Mouse (Mus musculus): ENCODE results near the gene Cops7b. TPM values are rescaled to one million over a fixed set of nuclear protein-coding genes. Genes with fewer than 3 reads are reported as not detected.
A peak's percentile ranks its signal among the peaks of the same experiment; 100 is the strongest.

Gene Cops7b
- total RNA-seq, 2 experiments from 2014 or later, result 22.8 to 24.4 TPM

DNA sequence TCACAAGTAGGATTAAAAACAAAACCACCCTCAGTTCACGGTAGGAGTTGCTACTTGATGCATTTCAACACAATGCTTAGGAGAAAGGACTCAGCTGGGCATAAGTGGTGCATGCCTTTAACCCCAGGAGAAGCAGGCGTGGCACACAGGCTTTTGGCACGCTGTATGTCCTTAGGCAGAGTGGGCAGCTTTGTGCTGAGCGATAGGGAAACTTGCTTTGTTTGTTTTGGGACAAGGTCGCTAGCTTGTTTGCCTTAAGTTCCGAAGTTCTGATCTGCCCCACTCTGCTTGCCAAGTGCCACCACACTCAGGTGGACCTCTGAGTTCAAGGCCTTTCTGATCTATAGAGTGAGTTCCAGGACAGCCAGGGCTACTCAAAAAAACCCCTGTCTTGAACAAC, 12.6 kb downstream of the Cops7b start:
- DNase-seq (ENCODE audit: low spot score in 2 of 2), result no peak

DNA sequence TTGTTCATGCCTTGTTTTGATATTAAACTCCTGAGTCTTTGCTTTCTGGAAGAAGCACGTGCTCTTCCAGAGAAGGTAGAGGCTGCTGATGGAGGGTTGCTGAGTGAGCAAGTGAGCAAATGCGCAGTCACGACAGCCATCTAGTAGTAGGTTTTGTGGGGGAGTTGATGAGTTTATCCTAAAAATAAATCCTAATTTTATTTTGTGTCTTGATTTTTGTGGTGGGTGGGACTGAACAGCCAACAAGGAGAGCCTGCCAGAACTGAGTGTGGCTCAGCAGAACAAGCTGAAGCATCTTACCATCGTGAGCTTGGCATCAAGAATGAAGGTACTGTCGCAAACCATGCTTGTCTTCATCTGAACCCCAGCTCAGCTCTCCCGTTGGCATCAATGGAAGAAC, 13.8 kb downstream of the Cops7b start:
- peak in 1 of 2 experiments; percentile 36 for DNase-seq (ENCODE audit: low spot score in 2 of 2)

DNA sequence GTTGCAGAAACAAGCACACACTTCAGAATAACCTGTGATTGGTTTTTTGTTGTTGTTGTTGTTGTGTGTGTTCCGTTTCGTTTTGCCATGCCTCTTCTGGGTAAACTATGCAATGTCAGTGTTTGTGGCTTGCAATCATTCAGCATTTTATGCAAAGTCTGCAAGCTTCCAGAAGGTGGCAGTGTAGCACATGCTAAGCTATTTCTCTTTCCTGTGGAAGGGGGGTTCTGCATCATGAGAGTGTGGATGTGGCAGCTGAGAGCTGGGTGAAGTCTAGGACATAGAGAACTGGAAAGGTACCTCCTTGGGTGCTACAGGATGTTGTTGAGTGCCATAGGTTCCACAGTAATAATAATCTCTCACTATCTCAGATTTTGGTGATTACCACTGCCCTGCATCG, 15.8 kb downstream of the Cops7b start:
- peak in 1 of 2 experiments; percentile 39 for DNase-seq (ENCODE audit: low spot score in 2 of 2)

DNA sequence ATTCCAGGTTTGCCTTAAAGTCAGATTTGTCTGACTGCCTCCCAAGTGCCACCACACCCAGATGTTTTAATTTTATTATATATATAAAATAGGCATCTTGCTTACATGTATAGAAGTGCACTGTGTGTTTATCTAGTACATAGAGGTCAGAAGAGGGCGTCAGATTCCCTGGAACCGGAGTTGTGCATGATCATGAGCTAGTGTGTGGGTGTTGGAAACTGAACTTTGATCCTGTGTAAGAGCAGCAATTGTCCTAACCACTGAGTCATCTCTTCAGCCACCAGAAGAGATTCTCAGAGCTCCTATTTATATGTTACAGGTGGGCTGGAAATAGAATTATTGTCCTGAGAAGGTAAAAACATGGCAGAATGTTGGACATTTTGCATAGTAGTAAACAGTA, 17.4 kb downstream of the Cops7b start:
- DNase-seq (ENCODE audit: low spot score in 2 of 2), result no peak

DNA sequence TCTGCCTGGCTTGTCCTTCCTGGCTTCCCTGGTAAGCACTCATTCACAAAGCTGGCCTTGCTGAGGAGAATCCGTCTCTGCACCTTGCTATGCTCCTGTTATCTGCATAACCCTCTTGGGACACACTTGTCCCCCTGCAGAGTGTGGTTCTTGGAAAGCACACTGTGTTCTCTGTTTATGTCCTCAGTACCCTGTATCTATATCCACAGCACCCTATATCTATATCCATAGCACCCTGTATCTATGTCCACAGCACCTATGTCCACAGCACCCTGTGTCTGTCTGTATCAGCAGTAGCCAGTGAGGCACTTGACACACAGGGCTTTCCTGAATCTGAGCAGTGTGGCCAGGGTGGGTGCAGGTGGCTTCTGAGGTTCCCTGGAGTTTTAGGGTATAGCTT, 28.2 kb downstream of the Cops7b start:
- DNase-seq (ENCODE audit: low spot score in 2 of 2), result no peak

DNA sequence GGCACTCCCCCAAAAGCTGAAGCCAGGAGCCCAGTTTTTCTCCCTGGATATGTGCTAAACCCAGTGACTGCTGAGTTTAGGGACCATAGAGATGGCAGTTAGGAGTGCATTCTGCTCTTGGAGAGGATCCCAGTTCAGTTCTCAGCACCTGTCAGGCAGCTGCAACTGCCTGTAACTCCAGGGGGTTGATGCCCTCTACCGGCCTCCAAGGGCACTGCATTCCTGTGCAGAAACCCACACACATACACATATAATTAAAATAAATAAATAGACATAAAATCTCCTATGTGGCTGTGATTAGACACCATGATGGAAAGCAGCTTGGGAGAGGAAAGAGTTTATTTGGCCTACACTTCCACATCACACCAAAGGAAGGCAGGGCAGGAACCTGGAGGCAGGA, 29.4 kb downstream of the Cops7b start:
- DNase-seq (ENCODE audit: low spot score in 2 of 2), result no peak

DNA sequence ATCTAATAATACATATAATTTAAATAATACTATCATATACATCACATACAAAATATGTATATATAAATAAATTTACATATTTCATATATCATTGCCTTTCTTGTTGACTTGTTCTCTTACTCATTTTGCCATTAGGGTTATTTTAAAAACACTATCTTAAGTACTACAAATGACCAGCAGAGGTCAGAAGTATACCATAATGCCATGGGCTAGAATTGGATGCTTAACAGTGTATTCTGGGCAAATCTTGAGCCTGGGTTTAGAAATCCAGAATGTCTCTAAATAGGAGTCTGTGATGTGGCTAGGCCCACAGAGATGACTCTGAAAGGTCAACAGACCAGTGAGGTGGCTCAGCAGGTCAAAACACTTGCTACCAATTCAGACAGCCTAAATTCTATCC, 31.6 kb downstream of the Cops7b start:
- peak in 1 of 2 experiments; percentile 33 for DNase-seq (ENCODE audit: low spot score in 2 of 2)

DNA sequence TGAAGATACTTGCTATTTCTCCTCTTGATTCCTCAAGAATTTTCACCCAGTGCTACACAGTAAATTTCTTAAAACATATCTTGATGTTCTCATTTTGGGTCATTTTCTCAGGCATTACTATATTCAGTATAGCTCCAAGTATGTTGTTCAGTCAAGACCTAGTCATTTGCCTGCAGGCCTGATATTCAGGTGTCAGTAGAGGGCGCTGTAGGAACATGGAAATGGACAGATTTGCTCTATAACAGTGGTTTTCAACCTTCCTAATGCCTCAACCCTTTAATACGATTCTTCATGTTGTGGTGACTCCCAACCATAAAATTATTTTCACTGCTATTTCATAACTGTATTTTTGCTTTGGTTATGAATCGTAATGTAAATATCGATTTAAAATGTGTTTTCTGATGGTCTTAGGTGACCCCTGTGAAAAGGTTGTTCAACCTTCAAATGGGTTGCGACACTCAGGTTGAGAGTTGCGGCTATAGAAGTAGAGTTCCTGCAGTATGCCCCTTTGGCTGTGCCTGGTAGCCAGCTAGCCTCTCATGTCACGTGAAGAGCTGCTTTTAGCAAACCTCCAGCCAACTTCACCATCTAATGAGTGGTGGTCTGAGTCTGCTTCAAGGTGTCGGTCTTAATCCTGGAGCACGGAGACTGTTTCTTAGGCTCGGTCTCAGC, 35.9 kb downstream of the Cops7b start:
- DNase-seq (ENCODE audit: low spot score in 2 of 2), result peak; percentile 67 to 89

DNA sequence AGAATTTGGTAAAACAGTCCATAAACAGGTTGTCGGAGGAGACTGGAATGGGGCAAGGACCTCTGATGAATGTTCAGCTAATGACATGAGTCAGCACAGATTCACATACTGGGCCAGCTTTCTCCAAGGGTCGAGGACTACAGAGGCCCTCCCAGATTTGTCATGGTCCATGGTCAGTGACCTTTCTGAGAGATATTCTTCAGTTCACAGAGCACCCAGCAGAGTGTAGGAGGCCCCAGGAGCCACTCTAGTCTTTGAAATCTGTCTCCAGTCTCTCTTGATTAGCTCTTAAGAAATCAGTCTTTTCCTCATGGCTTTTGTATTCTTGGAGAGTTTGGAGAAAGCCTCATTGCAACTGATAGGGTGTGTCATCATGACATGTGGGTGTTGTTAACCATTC, 39.6 kb downstream of the Cops7b start:
- no peak for DNase-seq (ENCODE audit: low spot score in 2 of 2)

DNA sequence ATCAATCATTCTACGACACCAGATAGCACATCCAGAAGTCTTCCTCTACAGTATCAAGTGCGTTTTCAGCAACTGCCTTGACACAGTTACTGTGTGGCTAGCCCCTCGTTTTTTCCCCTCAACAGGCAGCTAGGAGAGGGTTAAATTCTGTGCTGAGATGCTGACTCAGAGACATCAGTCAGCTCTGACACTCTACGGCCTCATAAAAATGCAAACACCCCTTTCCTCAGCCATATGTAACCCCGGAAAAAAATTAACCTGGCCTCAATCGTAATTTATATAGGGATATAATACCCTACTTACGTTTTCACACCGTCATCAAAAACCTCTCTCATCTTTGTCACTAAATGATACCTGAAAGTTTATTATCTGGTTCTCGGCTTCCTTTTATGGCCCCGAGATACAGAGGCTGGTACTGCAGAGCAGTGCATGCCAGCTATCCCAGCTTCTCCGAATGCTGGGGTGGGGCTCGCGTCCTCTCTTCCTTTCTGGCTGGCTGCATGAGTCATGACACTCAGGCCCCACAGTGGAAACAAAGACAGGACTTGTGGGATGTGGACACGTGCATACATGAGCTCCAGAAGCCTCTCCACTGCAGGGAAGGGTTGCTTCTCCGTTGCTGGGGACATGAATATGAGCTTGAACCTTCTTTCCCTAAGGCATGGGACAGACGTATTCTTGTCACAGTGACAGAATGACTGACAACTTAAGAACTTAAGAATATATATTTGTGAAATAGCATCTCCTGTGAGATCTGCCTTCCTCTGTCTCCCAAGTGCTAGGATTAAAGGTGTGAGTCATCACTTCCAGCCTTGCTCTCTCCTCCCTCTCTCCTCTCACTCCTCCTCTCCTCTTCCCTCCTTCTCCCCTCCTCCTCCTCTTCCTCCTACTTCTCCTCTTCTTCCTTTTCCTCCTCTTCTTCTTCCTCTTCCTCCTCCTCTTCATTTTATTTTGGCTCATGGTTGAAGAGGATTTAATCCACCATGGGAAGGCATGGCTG, 40.6 kb downstream of the Cops7b start:
- DNase-seq (ENCODE audit: low spot score in 2 of 2), result no peak

DNA sequence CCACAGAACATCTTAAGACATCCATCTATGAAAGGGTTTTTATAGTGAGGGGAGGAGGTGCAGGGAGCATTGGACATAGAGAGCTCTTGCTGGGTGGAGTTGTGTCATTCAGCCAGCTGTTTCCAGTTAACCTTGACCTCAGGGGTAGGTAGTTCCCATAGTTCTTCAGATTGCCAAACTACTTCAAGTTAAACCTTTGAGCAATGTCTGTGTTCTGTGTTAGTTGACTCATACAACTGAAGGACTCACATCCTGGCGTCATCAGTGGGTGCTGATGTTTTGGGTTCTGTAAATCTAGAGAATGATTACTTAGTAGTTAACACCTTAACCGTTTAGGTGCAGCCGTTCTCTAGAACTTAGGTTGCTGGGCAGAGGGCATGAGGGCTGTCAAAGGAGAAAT, 45.6 kb downstream of the Cops7b start:
- no peak for DNase-seq (ENCODE audit: low spot score in 2 of 2)

DNA sequence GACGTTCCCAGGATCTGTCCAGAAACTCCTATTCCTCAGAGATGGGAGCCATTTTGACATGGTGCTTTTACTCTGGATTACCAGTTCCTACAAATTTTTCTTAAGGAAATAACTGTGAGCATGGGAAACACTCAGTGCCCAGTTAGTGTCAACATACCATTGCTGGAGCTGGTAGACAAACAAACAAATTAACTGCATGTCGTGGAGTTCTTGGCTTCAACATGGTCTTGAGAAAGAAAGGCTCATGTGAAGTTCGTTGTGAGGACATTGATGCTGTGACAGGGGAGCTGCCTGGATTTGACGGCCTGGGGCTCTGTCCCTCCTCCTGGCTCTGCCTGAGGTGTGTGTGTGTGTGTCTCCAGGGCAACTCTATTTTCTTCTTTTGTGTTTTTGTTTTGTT, 47.2 kb downstream of the Cops7b start:
- DNase-seq (ENCODE audit: low spot score in 2 of 2), result no peak

DNA sequence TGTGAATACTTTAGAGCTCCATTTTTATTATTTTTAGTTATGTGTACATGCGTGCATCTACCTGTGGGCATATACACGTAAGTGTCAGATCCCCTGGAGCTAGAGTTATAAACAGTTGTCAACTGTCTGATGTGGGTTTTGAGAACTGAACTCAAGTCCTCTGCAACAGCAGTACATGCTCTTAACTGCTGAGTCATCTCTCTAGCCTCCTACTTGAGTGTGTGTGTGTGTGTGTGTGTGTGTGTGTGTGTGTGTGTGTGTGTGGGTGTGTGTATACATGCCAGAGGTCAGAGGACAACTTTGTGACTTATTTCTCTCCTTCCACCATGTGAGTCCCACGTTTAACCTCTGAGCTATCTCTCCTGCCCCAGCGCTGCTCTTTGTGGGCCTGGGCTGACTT, 47.8 kb downstream of the Cops7b start:
- no peak for DNase-seq (ENCODE audit: low spot score in 2 of 2)

DNA sequence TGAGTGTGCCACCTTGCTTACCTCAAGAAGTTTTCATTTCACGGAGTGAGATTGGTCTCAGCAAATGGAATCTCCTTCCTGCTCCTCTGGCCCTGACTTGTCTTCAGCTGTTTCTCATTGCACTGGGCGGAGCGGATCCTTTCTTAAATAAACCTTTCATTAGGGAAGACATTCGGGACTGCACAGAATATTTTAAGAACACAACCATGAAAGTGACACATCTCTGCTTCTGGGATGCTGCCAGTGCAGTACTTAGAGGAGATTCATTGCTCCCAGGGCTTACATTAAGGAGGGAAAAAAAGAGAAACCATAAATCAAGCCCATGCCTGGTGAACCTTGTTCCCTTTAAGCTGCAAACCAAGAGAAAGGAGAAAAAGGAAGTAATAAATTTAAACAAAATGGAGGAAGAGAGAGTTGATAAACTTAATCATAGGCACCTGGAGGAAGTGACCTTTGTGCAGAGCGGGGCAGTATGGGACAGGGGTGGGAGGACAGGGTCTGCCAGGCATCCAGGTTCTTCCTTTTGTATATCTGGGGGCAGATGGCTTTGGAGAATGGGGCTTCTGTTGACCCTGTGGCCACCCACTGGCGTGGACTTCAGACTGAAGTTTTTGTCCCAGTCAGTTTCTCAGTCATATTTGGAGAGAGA, 50.2 kb downstream of the Cops7b start:
- no peak for DNase-seq (ENCODE audit: low spot score in 2 of 2)

DNA sequence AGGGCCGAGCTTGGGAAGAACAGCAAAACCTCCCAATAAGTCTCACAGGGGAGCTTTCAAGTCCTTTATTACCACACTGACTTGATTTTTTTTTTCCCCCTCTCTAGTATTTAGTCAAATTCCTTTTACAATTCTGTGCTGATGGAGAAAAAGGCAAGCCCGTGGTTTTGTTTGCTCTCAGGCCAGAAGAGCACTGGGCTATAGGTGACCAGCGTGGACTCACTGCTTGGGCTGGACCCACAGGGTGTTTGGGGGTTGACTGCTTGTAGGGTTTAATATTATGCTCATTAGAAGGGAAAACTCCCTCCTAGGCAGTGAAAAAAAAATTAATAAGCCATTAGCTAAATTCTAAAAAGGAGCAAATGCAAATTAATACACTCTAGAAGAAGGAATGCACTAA, 50.7 kb downstream of the Cops7b start:
- no peak for DNase-seq (ENCODE audit: low spot score in 2 of 2)

DNA sequence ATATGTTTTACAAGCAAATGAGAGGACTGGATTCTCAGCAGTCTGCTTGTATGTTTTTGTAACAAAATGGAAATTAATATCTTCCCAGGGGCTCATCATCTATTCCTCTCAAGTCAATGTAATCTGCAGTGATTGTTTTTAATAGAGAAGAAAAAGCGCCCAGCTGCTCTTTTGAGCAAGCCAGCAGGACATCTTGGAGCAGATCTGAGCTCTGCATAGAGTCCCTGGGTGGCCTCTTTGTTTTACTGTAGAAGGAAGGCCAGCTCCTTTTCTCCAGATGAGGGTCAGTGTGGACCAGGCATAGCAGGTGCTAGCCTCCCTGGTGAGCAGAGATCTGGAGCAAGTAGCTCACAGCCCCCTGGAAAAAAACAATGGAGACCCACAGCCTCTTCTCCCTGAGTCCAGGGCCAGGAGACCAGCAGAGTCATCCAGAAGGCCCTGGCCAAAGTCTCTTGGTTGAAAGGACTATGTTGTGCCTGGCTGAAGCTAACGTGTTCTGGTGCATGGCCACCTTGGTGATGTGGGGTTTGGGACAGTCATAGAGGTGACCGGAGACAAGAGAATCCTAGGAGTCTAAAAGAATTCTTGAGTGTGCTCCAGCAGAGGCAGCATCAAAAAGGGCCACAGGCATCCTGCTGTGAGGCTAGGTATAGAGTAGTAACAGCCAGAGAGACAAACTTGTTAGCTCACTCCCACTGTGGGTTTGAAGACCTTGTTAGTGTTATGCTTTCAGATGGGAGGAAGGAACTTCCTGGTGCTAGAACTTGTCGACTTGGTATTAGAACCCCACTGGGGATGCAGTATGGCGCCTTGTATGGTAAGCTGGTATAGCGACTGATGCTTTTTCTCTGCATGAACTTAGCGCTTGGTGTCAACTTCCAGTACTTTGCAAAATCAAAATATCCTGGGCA, 51.4 kb downstream of the Cops7b start:
- no peak for DNase-seq (ENCODE audit: low spot score in 2 of 2)

DNA sequence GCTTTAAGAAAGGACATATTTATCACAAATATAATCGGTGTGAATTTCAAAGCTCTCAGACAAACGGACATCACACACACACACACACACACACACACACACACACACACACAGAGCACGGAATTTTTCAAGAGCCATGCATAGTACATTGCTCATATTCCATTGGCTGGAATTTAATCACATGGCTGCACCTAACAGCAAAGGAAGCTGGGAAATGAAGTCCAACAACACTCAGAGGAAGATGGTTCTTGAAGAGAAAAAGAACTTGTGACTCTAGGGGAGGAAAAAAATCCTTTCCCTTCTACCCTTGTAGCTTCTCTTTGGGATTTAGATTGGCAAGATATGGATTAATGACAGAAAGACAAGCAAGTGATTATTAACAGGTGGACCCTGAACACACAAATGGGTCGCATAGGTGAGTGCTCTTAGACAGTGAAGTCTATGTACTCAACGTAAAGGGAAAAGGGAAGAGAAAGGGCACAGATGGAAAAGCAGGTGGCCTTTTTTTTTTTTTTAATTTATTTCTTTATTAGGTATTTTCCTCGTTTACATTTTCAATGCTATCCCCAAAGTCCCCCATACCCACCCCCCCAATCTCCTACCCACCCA, 52.2 kb downstream of the Cops7b start:
- peak in 1 of 2 experiments; percentile 20 for DNase-seq (ENCODE audit: low spot score in 2 of 2)

DNA sequence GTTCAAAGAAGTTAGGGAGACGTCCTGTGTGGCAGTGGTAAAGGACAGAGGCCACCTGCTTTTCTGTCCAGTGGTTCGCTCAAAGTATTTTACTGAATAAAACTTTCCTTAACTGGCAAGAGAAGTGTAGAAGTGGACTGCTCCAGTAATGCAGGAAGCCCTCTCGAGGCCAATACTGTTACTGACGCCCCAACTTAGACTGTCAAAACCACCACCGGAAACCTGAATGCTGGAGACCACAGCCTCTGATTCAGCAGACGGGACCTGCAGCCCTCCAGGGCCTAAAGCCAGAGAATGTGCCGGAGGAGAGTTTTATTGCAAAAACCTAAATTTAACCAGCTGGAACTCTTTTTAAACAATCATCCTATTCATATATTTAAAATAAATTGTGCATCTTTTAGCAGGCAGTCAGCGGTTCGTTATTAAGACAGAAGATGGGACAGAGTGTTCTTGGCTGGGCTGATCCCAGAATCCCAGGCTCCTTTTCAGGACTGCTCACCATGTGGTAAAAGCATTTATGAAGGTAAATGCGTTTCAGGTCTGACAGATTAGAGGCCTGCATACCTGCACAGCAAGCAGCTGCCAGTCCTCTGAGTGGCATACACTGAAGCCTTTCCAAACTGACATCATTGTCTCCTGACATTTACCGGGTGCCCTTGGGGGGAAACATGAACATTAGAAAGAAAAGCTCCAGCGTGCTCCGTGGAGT, 60.6 kb downstream of the Cops7b start:
- no peak for DNase-seq (ENCODE audit: low spot score in 2 of 2)

DNA sequence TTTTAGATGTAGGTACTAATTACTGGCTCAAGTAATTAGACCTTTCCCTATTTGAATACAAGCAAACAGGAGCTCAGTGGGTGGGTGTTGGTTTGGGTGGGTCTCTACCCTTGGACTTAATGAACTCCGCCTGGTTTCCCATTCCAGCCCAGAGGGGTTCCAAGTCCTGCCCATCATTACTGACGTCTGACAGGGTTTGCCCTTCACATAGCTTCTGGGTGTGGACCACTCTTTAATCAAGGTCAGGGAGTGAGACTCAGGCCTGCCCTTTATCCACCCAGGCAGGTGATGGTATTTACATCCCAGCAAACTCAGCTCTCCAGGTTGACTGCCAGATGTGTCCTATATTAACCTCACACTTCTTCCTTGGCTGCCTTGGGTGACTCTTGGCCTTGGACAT, 64.8 kb downstream of the Cops7b start:
- no peak for DNase-seq (ENCODE audit: low spot score in 2 of 2)

DNA sequence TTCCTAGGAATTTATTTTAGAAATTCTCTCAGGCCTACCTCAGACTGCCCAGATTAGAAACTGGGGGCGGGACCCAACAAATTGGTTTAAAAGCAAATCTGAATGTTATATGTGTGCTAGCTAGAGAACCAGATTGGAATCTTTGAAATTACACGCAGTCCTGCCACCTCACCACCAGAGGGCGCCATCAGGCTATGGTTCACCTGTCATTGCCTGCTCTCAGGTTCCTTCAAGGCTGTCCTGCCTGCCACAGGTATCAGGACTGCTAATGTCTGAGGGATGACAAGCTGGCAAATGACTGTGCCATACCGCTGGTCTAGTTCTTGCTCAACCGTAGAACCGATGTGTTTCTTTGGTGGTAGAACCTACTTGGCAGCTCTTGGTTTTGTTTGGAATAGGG, 67.6 kb downstream of the Cops7b start:
- DNase-seq (ENCODE audit: low spot score in 2 of 2), result peak; percentile 54 to 73

Measured in layer of hippocampus, postnatal 14 days (tissue).